Mouse (Mus musculus): ENCODE measurements around the gene Gtf2b. TPM values are rescaled to one million over a fixed set of nuclear protein-coding genes. Genes with fewer than 3 reads are reported as not detected.
A peak's percentile ranks its signal among the peaks of the same experiment; 100 is the strongest.

The Gtf2b gene
- total RNA-seq (2021), result 10 to 100 TPM; 24.2 to 26.7 TPM
- long read RNA-seq, experiment 1, transcript Gtf2b-201 (7 exons, 1,455 nt), result major isoform, 22 of 22 reads
- long read RNA-seq, experiment 1, partial matches to known transcripts, result 0 of 22 reads
- long read RNA-seq, experiment 1, other reads (novel, unspliced or antisense), result 0 of 22 reads
- long read RNA-seq, experiment 2, transcript Gtf2b-201 (7 exons, 1,455 nt), result major isoform, 8 of 10 reads
- long read RNA-seq, experiment 2, partial matches to known transcripts, result 1 of 10 reads
- long read RNA-seq, experiment 2, other reads (novel, unspliced or antisense), result 1 of 10 reads

DNA sequence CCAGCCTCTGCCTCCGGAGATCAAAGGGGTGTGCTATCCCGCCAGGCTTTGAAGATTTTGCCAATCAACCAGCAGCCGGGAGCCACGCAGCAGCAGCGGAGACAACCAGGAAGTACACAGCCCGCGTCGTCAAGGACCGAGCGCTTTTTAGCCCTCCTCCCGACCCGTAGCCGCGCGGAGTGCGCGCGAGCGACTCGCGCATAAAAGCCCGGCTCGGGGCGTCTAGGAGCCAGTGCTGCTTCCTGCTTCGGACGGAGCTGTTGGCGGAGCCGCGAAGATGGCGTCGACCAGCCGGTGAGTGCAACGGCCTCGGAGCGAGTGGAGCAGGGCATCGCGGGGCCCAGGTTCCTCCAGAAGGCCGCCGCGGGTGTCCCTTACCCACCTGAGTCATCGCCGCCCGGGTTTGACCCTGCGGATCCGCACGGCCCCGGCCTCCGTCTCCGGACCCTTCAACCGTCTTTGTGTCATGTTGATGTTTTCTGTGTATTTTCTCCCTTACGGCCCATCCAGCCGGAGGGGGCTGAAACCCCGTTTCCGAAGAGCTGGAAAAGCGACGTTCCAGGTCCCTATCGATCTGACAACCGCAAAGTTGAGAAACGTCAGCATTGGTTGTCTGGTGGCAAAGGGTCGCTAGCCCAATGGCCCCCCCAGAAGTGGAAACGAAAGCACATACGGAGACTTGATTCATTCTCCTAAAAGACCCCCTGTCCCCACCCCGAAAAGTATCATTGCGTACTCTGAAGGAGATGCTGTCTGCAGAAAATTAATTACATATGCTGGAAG lies at the start of gene Gtf2b:
TSS of gene Gtf2b (plus strand) at position 51 of the 783 bp plus-strand sequence.
- peak; percentile 93 to 95 for DNase-seq (ENCODE audit: low spot score in 2 of 2)

- no peak for DNase-seq (ENCODE audit: low spot score in 2 of 2)
Observed at GRCm38 (mm10) chr3:142725481-142725880, 39.4 kb upstream of the Gtf2b start.

DNA sequence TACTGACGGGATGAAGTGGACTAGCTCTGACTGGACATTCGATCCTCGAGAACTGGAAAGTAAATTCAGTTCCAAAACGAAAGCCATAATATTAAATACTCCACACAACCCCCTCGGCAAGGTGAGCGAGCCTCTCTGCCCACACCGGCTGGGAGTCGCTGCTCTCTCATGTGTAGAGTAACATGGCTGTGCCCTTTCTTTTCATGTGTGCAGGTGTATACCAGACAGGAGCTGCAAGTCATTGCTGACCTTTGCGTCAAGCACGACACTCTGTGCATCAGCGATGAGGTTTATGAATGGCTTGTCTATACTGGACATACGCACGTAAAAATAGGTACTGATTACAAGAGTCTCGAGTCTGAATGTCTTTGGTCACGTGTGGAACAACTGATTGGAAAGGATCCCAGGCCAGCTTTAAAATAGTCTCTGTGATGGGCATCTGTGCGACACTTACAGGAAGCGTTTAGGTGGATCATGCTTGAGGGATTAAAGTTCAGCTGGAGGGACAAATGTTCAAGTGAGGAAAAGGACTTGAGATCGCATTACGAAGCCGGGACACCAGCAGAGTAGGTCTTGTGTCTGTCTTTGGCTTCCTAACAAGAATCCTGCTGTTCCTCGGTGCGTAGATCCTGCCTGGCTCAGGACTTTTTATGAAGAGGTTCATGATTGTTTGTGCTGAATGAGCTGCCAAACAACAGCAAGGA lies 38.7 kb upstream of the Gtf2b start:
- DNase-seq (ENCODE audit: low spot score in 2 of 2), result no peak

DNA sequence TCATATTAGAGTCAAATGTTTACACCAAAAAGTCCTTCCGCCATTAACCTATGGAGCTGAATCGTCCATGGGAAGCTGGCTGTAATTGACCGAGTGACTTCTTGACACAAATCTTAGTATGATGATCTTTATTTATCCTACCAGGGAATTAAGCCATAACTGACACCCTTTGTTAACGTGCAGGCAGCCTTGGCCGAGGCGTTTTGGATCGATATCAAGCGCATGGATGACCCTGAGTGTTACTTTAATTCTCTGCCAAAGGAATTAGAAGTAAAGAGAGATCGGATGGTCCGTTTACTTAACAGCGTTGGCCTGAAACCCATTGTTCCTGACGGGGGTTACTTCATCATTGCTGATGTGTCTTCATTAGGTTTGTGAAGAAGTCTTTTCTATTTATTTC lies 30.6 kb upstream of the Gtf2b start:
- DNase-seq (ENCODE audit: low spot score in 2 of 2), result no peak

GRCm38 (mm10) chr3:142740896-142741295 lies 23.9 kb upstream of the Gtf2b start:
- no peak for DNase-seq (ENCODE audit: low spot score in 2 of 2)

DNA sequence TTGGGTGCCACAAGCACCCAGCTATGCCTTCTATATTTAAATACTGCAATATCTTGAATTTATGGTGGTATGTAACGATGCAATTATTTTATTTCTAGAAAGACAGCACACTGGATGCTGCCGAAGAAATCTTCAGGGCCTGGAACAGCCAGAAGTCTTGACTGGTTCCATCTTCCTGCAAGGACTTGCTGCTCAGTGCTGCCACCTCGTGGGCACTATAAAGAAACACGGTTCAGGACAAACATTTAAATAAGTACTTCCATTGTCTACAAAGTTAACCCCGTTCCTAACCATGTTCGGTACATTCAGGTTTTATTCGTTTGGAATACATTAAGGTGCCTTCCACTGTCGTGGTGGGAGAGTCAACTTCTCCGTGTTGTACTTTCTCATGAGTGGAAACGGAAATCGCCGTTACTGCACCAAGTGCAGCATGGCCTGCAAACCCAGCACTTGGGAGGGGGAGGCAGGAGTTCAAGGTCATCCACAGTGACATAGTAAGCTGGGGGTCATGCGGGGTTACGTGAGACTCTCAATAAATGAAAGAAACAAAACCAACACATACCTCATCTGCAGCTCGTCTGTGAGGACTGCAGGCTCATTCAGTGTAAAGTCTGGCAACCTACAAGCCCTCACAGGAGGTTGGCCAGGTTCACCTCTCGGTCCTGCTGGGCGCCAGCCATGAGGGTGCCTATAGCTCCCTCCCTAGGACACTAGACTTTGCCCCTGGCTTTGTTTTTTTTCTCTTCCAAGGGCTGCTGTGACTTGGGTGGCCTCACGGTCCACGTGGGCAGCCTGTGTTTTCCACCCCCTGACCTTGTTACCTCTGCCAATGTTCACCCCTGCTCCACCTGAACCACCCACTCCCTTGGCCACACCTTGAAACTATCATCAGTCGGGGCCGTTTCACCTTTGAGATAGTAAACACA lies 20.6 kb upstream of the Gtf2b start:
- peak in 1 of 2 experiments; percentile 33 for DNase-seq (ENCODE audit: low spot score in 2 of 2)

DNA sequence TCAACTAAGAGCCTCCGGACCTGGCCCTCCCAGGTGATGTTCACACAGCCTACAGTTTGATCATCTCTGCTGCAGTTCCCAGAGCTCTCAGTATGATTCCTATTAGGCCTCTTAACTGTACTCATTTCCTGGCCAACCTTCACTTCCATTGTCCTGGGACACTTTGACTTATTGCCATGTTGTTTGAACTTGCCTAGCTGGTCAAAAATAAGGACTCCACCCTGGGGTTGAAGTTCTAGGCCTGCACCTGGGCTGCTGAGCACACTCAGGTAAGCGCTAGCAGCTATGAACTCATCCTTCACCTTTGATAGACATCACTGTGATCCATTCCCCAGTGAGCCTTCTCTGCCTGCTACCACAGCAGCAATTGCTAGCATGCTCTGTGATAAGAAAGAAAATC lies 19.8 kb upstream of the Gtf2b start:
- DNase-seq (ENCODE audit: low spot score in 2 of 2), result no peak

DNA sequence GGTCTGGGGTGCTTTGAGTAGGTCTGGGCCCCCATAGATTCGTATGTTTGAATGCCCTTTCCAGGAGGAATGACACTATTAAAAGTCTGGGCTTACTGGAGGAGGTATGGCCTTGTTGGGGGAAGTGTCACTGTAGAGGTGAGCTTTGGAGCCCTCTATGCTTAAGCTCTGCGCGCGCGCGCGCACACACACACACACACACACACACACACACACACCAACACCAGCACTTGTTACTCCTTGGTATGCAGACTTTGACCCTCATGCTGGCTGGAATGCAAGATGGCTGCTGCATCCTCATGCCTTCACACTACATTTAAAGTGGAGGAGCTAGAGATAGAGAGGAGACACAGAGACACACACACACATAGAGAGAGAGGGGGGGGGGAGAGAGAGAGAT lies 17.2 kb upstream of the Gtf2b start:
- DNase-seq (ENCODE audit: low spot score in 2 of 2), result no peak

DNA sequence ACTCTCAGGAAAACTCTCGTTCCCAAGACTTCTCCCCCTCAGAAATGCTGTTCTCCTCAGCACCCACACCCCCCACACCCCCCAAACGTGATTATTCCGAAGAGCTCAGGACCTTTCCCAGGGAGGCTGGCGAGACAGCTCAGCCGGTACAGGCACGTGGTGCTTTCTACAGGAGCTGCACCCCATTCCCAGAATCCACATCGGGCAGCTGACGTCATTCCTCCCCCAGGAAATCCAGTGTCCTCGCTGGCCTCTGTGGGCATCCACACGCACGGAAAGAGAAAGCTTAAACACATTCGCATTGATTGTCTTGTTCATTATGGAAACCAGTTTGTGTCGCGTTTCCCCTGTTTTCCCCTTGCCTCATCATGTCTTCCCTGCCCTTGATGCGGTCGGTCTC lies 15.7 kb upstream of the Gtf2b start:
- DNase-seq (ENCODE audit: low spot score in 2 of 2), result no peak

DNA sequence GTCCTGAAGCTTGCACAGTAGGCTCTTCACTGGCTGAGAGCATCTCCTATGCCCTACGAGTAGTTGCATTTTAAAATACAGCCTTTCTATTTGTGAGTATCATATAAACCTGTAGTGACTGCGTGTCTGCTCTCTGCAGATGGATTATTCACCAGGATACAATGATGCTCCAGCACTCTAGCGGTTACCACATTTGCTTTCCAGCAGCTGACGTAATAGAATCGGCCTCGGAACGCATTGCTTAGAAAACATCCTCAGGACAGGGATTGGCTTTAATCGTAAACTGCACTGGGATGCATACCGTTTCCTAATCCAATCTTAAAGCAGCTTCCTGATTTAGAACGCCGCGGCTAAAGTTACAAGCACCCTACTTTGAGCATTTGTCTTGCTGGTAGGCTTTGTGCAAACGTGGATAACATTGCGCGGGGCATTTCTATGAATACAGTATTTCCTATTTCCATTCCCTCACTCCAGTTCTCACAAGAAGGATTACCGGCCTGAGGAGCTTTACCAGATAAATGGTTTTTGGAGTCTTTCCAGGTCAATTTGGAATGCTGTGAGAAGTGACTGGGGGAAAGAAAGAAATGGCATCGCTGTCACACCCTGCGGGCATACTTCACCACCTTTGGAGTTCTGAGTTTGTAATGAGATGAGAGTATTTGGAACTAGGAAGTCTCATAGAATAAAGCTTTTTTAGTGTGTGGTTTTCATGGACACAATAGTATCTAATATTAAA lies 9.5 kb upstream of the Gtf2b start:
- DNase-seq (ENCODE audit: low spot score in 2 of 2), result no peak

- DNase-seq (ENCODE audit: low spot score in 2 of 2), result no peak
Observed at GRCm38 (mm10) chr3:142757841-142758240, 7.0 kb upstream of the Gtf2b start.

DNA sequence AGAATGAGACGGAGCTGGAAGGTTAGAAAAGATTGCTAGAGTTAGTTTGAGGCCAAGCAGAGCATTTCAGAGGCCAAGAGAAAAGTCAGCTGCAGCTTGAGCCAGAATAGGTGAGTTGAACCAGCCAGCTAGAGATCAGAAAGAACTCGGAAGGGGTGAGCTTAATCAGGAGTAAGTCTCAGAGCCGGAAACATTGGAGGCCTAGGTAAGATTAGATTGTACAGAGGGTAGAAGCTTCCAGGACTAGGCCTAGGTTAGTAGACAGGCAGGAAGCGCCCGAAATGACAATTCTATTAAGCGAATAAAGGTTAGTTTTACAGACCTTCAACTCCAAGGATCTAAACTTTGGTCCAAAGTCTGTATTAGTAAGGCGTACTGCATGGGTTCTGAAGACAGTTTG lies 6.3 kb upstream of the Gtf2b start:
- no peak for DNase-seq (ENCODE audit: low spot score in 2 of 2)

- no peak for DNase-seq (ENCODE audit: low spot score in 2 of 2)
Observed at GRCm38 (mm10) chr3:142760356-142760755, 4.5 kb upstream of the Gtf2b start.

DNA sequence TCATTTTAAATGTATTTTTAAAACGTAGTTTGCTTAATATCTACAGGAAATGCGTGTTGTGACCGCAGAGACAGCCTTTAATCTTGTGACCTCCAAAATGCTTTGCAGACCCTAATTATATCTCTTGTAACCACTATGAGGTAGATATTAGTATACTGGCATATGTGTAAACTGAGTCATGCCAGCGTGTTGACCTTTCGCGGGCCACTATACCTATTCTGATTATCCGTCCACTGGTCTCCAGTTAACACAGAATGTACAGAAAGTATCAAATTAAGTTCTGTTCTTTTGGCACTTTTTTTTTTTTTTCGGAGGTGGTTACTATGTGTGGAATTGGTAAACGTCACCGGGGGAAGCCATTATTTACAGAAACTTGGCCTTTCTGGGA lies 927 bp downstream of the Gtf2b start:
- DNase-seq (ENCODE audit: low spot score in 2 of 2), result no peak

- DNase-seq (ENCODE audit: low spot score in 2 of 2), result no peak
Observed at GRCm38 (mm10) chr3:142768498-142768897, 3.7 kb downstream of the Gtf2b start.

DNA sequence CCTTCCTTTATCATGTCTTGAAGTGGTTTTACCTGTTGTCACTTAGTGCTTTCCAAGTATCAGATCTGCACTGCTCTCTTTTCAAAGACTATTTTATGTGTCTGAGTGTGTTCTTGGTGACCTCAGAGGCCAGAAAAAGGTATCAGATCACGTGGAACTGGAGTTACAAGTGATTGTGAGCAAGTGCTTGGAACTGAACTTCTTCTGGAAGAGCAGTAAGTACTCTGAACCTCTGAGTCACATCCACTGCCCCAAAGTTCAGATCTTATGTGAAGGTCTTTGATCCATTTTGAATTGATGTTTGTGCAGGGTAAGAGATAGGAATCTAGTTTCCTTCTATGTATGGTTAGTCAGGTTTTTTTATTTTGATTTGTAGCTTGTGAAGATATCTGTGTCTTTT lies 5.7 kb downstream of the Gtf2b start:
- no peak for DNase-seq (ENCODE audit: low spot score in 2 of 2)

DNA sequence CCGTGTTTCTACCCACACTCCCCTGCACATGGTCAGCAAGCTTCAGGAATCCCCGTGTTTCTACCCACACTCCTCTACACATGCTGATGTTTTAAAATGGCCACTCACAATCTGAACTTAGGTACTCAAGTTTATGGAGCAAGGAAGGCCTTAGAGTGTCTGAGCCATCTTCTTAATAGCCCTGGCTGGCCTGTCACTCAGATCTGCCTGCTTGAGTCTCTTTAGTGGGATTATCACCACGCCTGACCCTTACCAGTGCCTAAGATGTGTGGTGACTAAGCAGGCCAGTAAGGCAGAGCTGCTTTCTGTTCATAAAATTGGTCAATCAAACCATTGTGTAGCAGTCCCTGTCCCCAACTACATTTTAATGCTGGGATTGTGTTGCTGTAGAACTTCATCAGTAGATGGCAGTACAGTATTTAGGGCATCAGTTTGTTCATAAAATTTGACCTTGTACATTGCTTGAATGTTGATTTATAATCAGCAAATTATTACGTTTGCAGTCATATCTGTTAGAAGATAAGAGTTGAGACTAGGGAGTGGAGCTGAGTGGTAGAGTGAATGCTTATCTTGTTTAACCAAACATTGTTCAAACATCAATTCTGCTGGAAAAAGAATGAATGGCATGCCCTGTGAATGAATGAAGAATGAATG lies 8.8 kb downstream of the Gtf2b start:
- DNase-seq (ENCODE audit: low spot score in 2 of 2), result no peak

- DNase-seq (ENCODE audit: low spot score in 2 of 2), result no peak
Observed at GRCm38 (mm10) chr3:142777227-142777626, 12.4 kb downstream of the Gtf2b start.

GRCm38 (mm10) chr3:142786423-142787072 lies 21.7 kb downstream of the Gtf2b start:
- DNase-seq (ENCODE audit: low spot score in 2 of 2), result no peak
